ENCODE assay signal across 31 mouse cellular contexts in the genomic region with DNA sequence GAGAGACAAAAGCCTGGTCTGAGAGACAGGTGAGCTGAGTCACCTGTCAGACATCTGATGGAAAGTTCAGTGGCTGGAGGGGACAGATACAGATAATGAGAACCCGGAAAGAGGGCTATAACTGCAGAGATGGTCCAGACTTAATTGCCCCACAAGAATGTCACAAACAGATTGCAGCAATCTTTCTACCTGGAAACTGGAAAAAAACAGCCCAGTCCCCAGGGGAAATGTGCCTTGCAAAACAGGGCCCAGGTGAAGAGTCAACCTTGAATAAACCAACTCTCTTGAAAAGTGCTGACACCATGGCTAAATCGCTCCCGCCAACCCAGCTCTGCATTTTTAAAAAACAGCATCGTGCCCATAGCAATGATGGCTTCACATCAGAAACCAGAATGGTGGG. TPM values are rescaled to one million over a fixed set of nuclear protein-coding genes. Genes with fewer than 3 reads are reported as not detected.
DNase-seq lines count a peak whose midpoint lies in the region; ATAC-seq and TF ChIP-seq lines count a peak whose summit lies in the region.
"Had no signal": no experiment of that assay in that cellular context is flagged by ENCODE, and none has a peak within 500 bp of the region (broad histone marks: within the 10 kb centered on the region; RNA-seq: fewer than 3 reads in every experiment).

No protein-coding gene starts in this region.

- no peak for TF ChIP-seq EP300 in heart, adult 2 months (IDR thresholded peaks at IDR 0.05; ENCODE audit: insufficient read depth, low read depth, low read length)

- WGBS in heart, embryonic 11.5 days (ENCODE audit: insufficient replicate concordance) = 82% methylated on average over 4 of the region's 4 CpGs
- 91% methylated on average over 4 of the region's 4 CpGs for WGBS in heart, adult 2 months
- 79% methylated on average over 4 of the region's 4 CpGs for WGBS in kidney, embryonic 15.5 days
- WGBS in embryonic facial prominence, embryonic 12.5 days = 79% methylated on average over 4 of the region's 4 CpGs
- 69% methylated on average over 4 of the region's 4 CpGs for WGBS in limb, embryonic 15.5 days

- no peak for TF ChIP-seq POLR2A in heart, adult 2 months (IDR thresholded peaks at IDR 0.05; ENCODE audit: insufficient read depth, low read depth, low read length)

- intact Hi-C loops in heart, adult 2 months (cut with DNase I) = no loop called here

- no peaks in the 10 kb centered on the region for H3K27me3 ChIP-seq in heart, embryonic 11.5 days (ENCODE audit: control insufficient read depth, insufficient read depth, low read length)
- no peaks in the 10 kb centered on the region for H3K27me3 ChIP-seq in heart, adult 2 months (ENCODE audit: control insufficient read depth, insufficient read depth, low read length)
- H3K27me3 ChIP-seq in kidney, embryonic 15.5 days = no peaks in the 10 kb centered on the region
- no peaks in the 10 kb centered on the region for H3K27me3 ChIP-seq in embryonic facial prominence, embryonic 12.5 days
- no peaks in the 10 kb centered on the region for H3K27me3 ChIP-seq in limb, embryonic 15.5 days
- H3K27me3 ChIP-seq: embryonic facial prominence, embryonic 15.5 days; limb, embryonic 13.5 days; midbrain, embryonic 15.5 days had no signal

- peaks cover 61% of the 10 kb centered on the region for H3K4me1 ChIP-seq in heart, embryonic 11.5 days (ENCODE audit: control insufficient read depth, insufficient read depth, low read length)
- peaks cover 3% of the 10 kb centered on the region for H3K4me1 ChIP-seq in heart, adult 2 months (ENCODE audit: control insufficient read depth, insufficient read depth, low read length)
- H3K4me1 ChIP-seq in kidney, embryonic 15.5 days = peaks cover 59% of the 10 kb centered on the region
- H3K4me1 ChIP-seq in embryonic facial prominence, embryonic 12.5 days = peaks cover 49% of the 10 kb centered on the region
- H3K4me1 ChIP-seq in limb, embryonic 15.5 days = peaks cover 51% of the 10 kb centered on the region

- H3K9me3 ChIP-seq in heart, embryonic 11.5 days (replicated peaks; ENCODE audit: control insufficient read depth, low read length) = no peaks in the 10 kb centered on the region
- H3K9me3 ChIP-seq in kidney, embryonic 15.5 days (replicated peaks) = no peaks in the 10 kb centered on the region
- H3K9me3 ChIP-seq in embryonic facial prominence, embryonic 12.5 days = no peaks in the 10 kb centered on the region
- no peaks in the 10 kb centered on the region for H3K9me3 ChIP-seq in limb, embryonic 15.5 days
- H3K9me3 ChIP-seq: embryonic facial prominence, embryonic 15.5 days; limb, embryonic 13.5 days; liver, embryonic 13.5 days; midbrain, embryonic 10.5 days; midbrain, embryonic 15.5 days had no signal

- H3K4me2 ChIP-seq in heart, embryonic 11.5 days = no peak overlapping the region
- no peak overlapping the region for H3K4me2 ChIP-seq in kidney, embryonic 15.5 days
- no peak overlapping the region for H3K4me2 ChIP-seq in embryonic facial prominence, embryonic 12.5 days (replicated peaks)
- no peak overlapping the region for H3K4me2 ChIP-seq in limb, embryonic 15.5 days
- H3K4me2 ChIP-seq: embryonic facial prominence, embryonic 15.5 days; hindbrain, embryonic 14.5 days; limb, embryonic 13.5 days; liver, embryonic 13.5 days; midbrain, embryonic 15.5 days had no signal

- H3K79me2 ChIP-seq in heart, adult 2 months (replicated peaks; ENCODE audit: control insufficient read depth, insufficient read depth, low read length) = no peaks in the 10 kb centered on the region

- peak overlapping the region; percentile 35; the same call in 1 of the 2 replicates for H3K27ac ChIP-seq in heart, embryonic 11.5 days (ENCODE audit: low read depth, low read length)
- H3K27ac ChIP-seq in heart, adult 2 months = no peak overlapping the region
- H3K27ac ChIP-seq in kidney, embryonic 15.5 days = 0 out of 2 replicates have a peak overlapping the region, but pooled peaks have one; percentile 32
- peak overlapping the region; percentile 50; the same call in 1 of the 2 replicates for H3K27ac ChIP-seq in embryonic facial prominence, embryonic 12.5 days
- peak overlapping the region; percentile 13; the same call in 1 of the 2 replicates for H3K27ac ChIP-seq in limb, embryonic 15.5 days
- H3K27ac ChIP-seq: hindbrain, embryonic 14.5 days; liver, embryonic 13.5 days; midbrain, embryonic 10.5 days; midbrain, embryonic 15.5 days had no signal

- no peak overlapping the region for H3K4me3 ChIP-seq in heart, embryonic 11.5 days (ENCODE audit: low read depth, low read length)
- H3K4me3 ChIP-seq in heart, adult 2 months = no peak overlapping the region
- H3K4me3 ChIP-seq in kidney, embryonic 15.5 days (replicated peaks) = no peak overlapping the region
- H3K4me3 ChIP-seq in embryonic facial prominence, embryonic 12.5 days = no peak overlapping the region
- H3K4me3 ChIP-seq in limb, embryonic 15.5 days = no peak overlapping the region
- H3K4me3 ChIP-seq: embryonic facial prominence, embryonic 15.5 days; limb, embryonic 13.5 days; liver, embryonic 13.5 days; midbrain, embryonic 10.5 days; midbrain, embryonic 15.5 days had no signal

- no peak for TF ChIP-seq CTCF in heart, adult 2 months (IDR thresholded peaks at IDR 0.05)

- no peaks in the 10 kb centered on the region for H3K36me3 ChIP-seq in heart, embryonic 11.5 days (ENCODE audit: control insufficient read depth, insufficient read depth, low read length)
- H3K36me3 ChIP-seq in heart, adult 2 months (ENCODE audit: control insufficient read depth, insufficient read depth, low read length) = no peaks in the 10 kb centered on the region
- H3K36me3 ChIP-seq in kidney, embryonic 15.5 days = no peaks in the 10 kb centered on the region
- H3K36me3 ChIP-seq in embryonic facial prominence, embryonic 12.5 days = no peaks in the 10 kb centered on the region
- no peaks in the 10 kb centered on the region for H3K36me3 ChIP-seq in limb, embryonic 15.5 days
- H3K36me3 ChIP-seq: embryonic facial prominence, embryonic 15.5 days; limb, embryonic 13.5 days; liver, embryonic 13.5 days; midbrain, embryonic 10.5 days; midbrain, embryonic 15.5 days had no signal

- no peak overlapping the region for H3K9ac ChIP-seq in heart, embryonic 11.5 days (ENCODE audit: low read depth, low read length)
- no peak overlapping the region for H3K9ac ChIP-seq in heart, adult 2 months (ENCODE audit: low read depth, low read length)
- no peak overlapping the region for H3K9ac ChIP-seq in kidney, embryonic 15.5 days
- no peak overlapping the region for H3K9ac ChIP-seq in embryonic facial prominence, embryonic 12.5 days
- H3K9ac ChIP-seq in limb, embryonic 15.5 days = no peak overlapping the region
- H3K9ac ChIP-seq: embryonic facial prominence, embryonic 15.5 days; hindbrain, embryonic 14.5 days; limb, embryonic 13.5 days; liver, embryonic 13.5 days; midbrain, embryonic 15.5 days had no signal

- no peak for DNase-seq in heart, adult 2 months
- DNase-seq in kidney, adult 11 months = no peak
- DNase-seq in natural killer cell, adult 2 months (ENCODE audit: low spot score in 2 of 2) = no peak
- DNase-seq in testis, postnatal 14 days (ENCODE audit: low spot score) = no peak
- DNase-seq: adrenal gland, postnatal 10 days; cerebellum, adult 11 months; cerebellum, adult 9-10 months; cerebellum, postnatal 36 days; gastrocnemius, postnatal 14 days; heart, postnatal 4 days; kidney, adult 9 months; kidney, postnatal 14 days; layer of hippocampus, adult 9-11 months; liver, embryonic 13.5 days; lung, adult 2 months; right cerebral cortex, postnatal 25 days had no signal

- ATAC-seq in heart, embryonic 11.5 days (replicated peaks; ENCODE audit: insufficient number of reproducible peaks, low FRiP score, low TSS enrichment) = no peak
- ATAC-seq in kidney, embryonic 15.5 days (replicated peaks; ENCODE audit: low FRiP score) = no peak
- no peak for ATAC-seq in embryonic facial prominence, embryonic 12.5 days (ENCODE audit: insufficient number of reproducible peaks, insufficient read depth, low FRiP score, low TSS enrichment)
- ATAC-seq in limb, embryonic 15.5 days (ENCODE audit: insufficient number of reproducible peaks, low FRiP score, low TSS enrichment, low read depth) = no peak
- ATAC-seq: forebrain, embryonic 14.5 days; midbrain, embryonic 15.5 days; Patski had no signal

RNA-seq across cellular contexts. Expression of a gene that starts 12.2 kb away (rescaled TPM):
- 15.4 and 19.3 TPM in 2 replicates for polyA plus RNA-seq in heart, embryonic 11.5 days (2014; fragmentation: Nextera tagmentation; extraction: Ambion mirVana)
- 1 to 10 TPM in 1 of 2 experiments, under 1 TPM in 1; 0.89 to 2.1 TPM for total RNA-seq in heart, adult 2 months (2021)
- 12.8 and 18.0 TPM in 2 replicates for polyA plus RNA-seq in heart, adult 2 months (2012; rRNA removed)
- 25.8 and 26.8 TPM in 2 replicates for polyA plus RNA-seq in kidney, embryonic 15.5 days (2015; fragmentation: Nextera tagmentation; extraction: Ambion mirVana)
- 19.8 and 32.6 TPM in 2 replicates for polyA plus RNA-seq in embryonic facial prominence, embryonic 12.5 days (2016; fragmentation: Nextera tagmentation; extraction: Ambion mirVana)
- polyA plus RNA-seq in limb, embryonic 15.5 days (2015; fragmentation: Nextera tagmentation; extraction: Ambion mirVana) = 28.8 and 30.5 TPM in 2 replicates

RNA-seq across cellular contexts. Expression of a gene that starts 21.7 kb away (rescaled TPM):
- 16.0 and 16.3 TPM in 2 replicates for polyA plus RNA-seq in heart, embryonic 11.5 days (2014; fragmentation: Nextera tagmentation; extraction: Ambion mirVana)
- total RNA-seq in heart, adult 2 months (2021) = 1 to 10 TPM; 1.1 to 1.3 TPM
- polyA plus RNA-seq in heart, adult 2 months (2012; rRNA removed) = 1.8 TPM in 1 of 2 replicates, not detected in the other
- 23.5 and 46.2 TPM in 2 replicates for polyA plus RNA-seq in kidney, embryonic 15.5 days (2015; fragmentation: Nextera tagmentation; extraction: Ambion mirVana)
- 4.6 and 6.9 TPM in 2 replicates for polyA plus RNA-seq in embryonic facial prominence, embryonic 12.5 days (2016; fragmentation: Nextera tagmentation; extraction: Ambion mirVana)
- polyA plus RNA-seq in limb, embryonic 15.5 days (2015; fragmentation: Nextera tagmentation; extraction: Ambion mirVana) = 154 and 517 TPM in 2 replicates
- total RNA-seq: granulocyte monocyte progenitor cell, adult 5-6 weeks; left cerebral cortex, postnatal 14 days; megakaryocyte progenitor cell, adult 5-6 weeks; MEL had no signal

RNA-seq across cellular contexts. Expression of a gene that starts 59.7 kb away (rescaled TPM):
- polyA plus RNA-seq in heart, embryonic 11.5 days (2014; fragmentation: Nextera tagmentation; extraction: Ambion mirVana) = 31.4 and 32.1 TPM in 2 replicates
- total RNA-seq in heart, adult 2 months (2021) = 10 to 100 TPM; 28.4 to 35.0 TPM
- 96.6 and 107 TPM in 2 replicates for polyA plus RNA-seq in heart, adult 2 months (2012; rRNA removed)
- 115 and 139 TPM in 2 replicates for polyA plus RNA-seq in kidney, embryonic 15.5 days (2015; fragmentation: Nextera tagmentation; extraction: Ambion mirVana)
- 24.5 and 24.7 TPM in 2 replicates for polyA plus RNA-seq in embryonic facial prominence, embryonic 12.5 days (2016; fragmentation: Nextera tagmentation; extraction: Ambion mirVana)
- polyA plus RNA-seq in limb, embryonic 15.5 days (2015; fragmentation: Nextera tagmentation; extraction: Ambion mirVana) = 57.3 and 63.3 TPM in 2 replicates
- total RNA-seq: MEL had no signal
